Comparison of ENCODE assay signal across 9 mouse cellular contexts in the genomic region with DNA sequence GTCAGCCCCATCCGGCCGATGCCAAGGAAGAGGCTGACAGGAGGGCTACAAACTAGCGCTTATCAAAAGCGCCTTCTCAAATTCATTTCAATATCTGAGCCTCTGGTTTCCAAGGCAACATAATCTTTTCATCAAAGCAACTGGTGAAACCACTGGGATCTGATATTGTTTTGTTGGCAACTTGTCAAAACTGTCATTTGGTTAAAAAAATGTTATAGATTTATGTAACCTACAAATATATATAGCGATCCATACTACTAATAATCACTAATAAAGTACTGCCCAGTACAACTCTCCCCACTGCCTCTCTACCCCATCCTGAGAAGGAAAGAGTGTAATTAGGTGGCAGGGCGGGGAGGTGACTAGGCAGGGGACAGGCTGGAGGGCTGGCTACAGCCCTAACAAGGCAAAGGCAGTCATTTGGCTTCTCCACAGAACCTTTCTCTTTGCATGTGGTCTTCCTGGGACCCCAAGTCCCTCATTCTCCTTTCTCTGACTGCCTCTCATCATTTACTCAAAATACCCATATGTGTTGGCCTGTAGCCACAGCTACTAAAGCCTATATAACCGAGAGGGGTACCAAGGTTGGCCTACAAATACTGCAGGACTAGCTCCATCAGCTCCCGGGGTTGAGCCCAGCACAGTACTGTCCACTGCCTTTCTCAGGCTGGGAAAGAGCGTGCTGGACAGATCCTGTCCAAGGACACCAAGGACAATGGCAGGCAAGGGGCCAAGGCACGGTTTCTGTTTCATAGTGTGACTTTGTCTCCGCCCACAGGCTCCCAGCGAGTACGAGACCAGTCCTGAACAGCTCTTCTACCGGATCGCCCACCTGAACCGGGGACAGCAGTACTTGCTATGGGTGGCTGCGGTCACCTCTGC.
DNase-seq lines count a peak whose midpoint lies in the region; ATAC-seq lines count a peak whose summit lies in the region.
"Had no signal": no experiment of that assay in that cellular context is flagged by ENCODE, and none has a peak within 500 bp of the region (broad histone marks: within the 10 kb centered on the region; RNA-seq: fewer than 3 reads in every experiment).

No protein-coding gene starts in this region.

- H3K9ac ChIP-seq in forebrain, embryonic 11.5 days (ENCODE audit: low read length), result no peak overlapping the region; the same call in 1 of the 2 replicates
- no peak overlapping the region for H3K9ac ChIP-seq in forebrain, embryonic 12.5 days
- 0 out of 2 replicates have a peak overlapping the region, but pooled peaks have one; percentile 5 for H3K9ac ChIP-seq in hindbrain, embryonic 14.5 days
- no peak overlapping the region for H3K9ac ChIP-seq in midbrain, embryonic 15.5 days
- H3K9ac ChIP-seq: neural tube, embryonic 12.5 days had no signal

- 0 out of 2 replicates have a peak, but pooled peaks cover 5% of the 10 kb centered on the region for H3K27me3 ChIP-seq in forebrain, embryonic 10.5 days (ENCODE audit: poor library complexity, severe bottlenecking)
- H3K27me3 ChIP-seq in forebrain, embryonic 11.5 days (ENCODE audit: control insufficient read depth, insufficient read depth, low read length), result no peaks in the 10 kb centered on the region
- H3K27me3 ChIP-seq in forebrain, embryonic 12.5 days, result peaks cover 13% of the 10 kb centered on the region; the same call in 1 of the 2 replicates
- no peaks in the 10 kb centered on the region for H3K27me3 ChIP-seq in hindbrain, embryonic 14.5 days (ENCODE audit: control insufficient read depth, insufficient read depth, low read length)
- no peaks in the 10 kb centered on the region for H3K27me3 ChIP-seq in midbrain, embryonic 15.5 days (replicated peaks)
- H3K27me3 ChIP-seq: neural tube, embryonic 12.5 days had no signal

- H3K27ac ChIP-seq in forebrain, embryonic 10.5 days, result peak overlapping the region; percentile 51; the same call in 1 of the 2 replicates
- H3K27ac ChIP-seq in forebrain, embryonic 11.5 days (ENCODE audit: low read depth, low read length), result no peak overlapping the region
- H3K27ac ChIP-seq in forebrain, embryonic 12.5 days, result peak overlapping the region; percentile 65
- peak overlapping the region; percentile 82 for H3K27ac ChIP-seq in hindbrain, embryonic 14.5 days
- peak overlapping the region; percentile 88 for H3K27ac ChIP-seq in midbrain, embryonic 15.5 days
- H3K27ac ChIP-seq: neural tube, embryonic 12.5 days had no signal

- H3K4me1 ChIP-seq in forebrain, embryonic 10.5 days, result peaks cover 16% of the 10 kb centered on the region
- 0 out of 2 replicates have a peak, but pooled peaks cover 2% of the 10 kb centered on the region for H3K4me1 ChIP-seq in forebrain, embryonic 11.5 days (replicated peaks; ENCODE audit: control insufficient read depth, insufficient read depth, low read length)
- H3K4me1 ChIP-seq in forebrain, embryonic 12.5 days, result peaks cover 22% of the 10 kb centered on the region
- peaks cover 13% of the 10 kb centered on the region for H3K4me1 ChIP-seq in hindbrain, embryonic 14.5 days (replicated peaks; ENCODE audit: control insufficient read depth, insufficient read depth, low read length)
- peaks cover 28% of the 10 kb centered on the region for H3K4me1 ChIP-seq in midbrain, embryonic 15.5 days

- H3K4me2 ChIP-seq in forebrain, embryonic 11.5 days (ENCODE audit: low read depth, low read length, severe bottlenecking), result no peak overlapping the region
- no peak overlapping the region for H3K4me2 ChIP-seq in forebrain, embryonic 12.5 days
- no peak overlapping the region; the same call in 1 of the 2 replicates for H3K4me2 ChIP-seq in hindbrain, embryonic 14.5 days (replicated peaks)
- H3K4me2 ChIP-seq in midbrain, embryonic 15.5 days, result peak overlapping the region; percentile 30
- H3K4me2 ChIP-seq: neural tube, embryonic 12.5 days had no signal

- H3K36me3 ChIP-seq in forebrain, embryonic 10.5 days (replicated peaks), result no peaks in the 10 kb centered on the region
- H3K36me3 ChIP-seq in forebrain, embryonic 11.5 days (ENCODE audit: control insufficient read depth, insufficient read depth, low read length), result no peaks in the 10 kb centered on the region
- no peaks in the 10 kb centered on the region for H3K36me3 ChIP-seq in forebrain, embryonic 12.5 days (replicated peaks)
- H3K36me3 ChIP-seq in hindbrain, embryonic 14.5 days (replicated peaks; ENCODE audit: control insufficient read depth, insufficient read depth), result no peaks in the 10 kb centered on the region; the same call in 1 of the 2 replicates
- H3K36me3 ChIP-seq in midbrain, embryonic 15.5 days (replicated peaks), result no peaks in the 10 kb centered on the region
- H3K36me3 ChIP-seq: neural tube, embryonic 12.5 days had no signal

- H3K9me3 ChIP-seq in forebrain, embryonic 10.5 days, result no peaks in the 10 kb centered on the region
- no peaks in the 10 kb centered on the region for H3K9me3 ChIP-seq in forebrain, embryonic 11.5 days (ENCODE audit: control insufficient read depth, low read length)
- no peaks in the 10 kb centered on the region for H3K9me3 ChIP-seq in forebrain, embryonic 12.5 days
- no peaks in the 10 kb centered on the region for H3K9me3 ChIP-seq in hindbrain, embryonic 14.5 days (ENCODE audit: control insufficient read depth, low read length)
- no peaks in the 10 kb centered on the region for H3K9me3 ChIP-seq in midbrain, embryonic 15.5 days
- H3K9me3 ChIP-seq: neural tube, embryonic 12.5 days had no signal

- no peak for DNase-seq in forebrain, embryonic 10.5 days (ENCODE audit: extremely low spot score, low spot score)
- DNase-seq in forebrain, embryonic 11.5 days (ENCODE audit: low spot score), result no peak
- DNase-seq in Muller cell, postnatal 12 days (ENCODE audit: inconsistent ontology term), result peak; percentile 62
- peak; percentile 68 for DNase-seq in hindbrain, embryonic 14.5 days (ENCODE audit: low spot score)
- no peak for DNase-seq in thymus, postnatal 4 days
- no peak for DNase-seq in frontal cortex, postnatal 36 days (ENCODE audit: low spot score in 2 of 2)

- H3K4me3 ChIP-seq in forebrain, embryonic 10.5 days, result no peak overlapping the region
- no peak overlapping the region for H3K4me3 ChIP-seq in forebrain, embryonic 11.5 days (ENCODE audit: low read depth, low read length)
- H3K4me3 ChIP-seq in forebrain, embryonic 12.5 days (replicated peaks), result no peak overlapping the region
- no peak overlapping the region for H3K4me3 ChIP-seq in hindbrain, embryonic 14.5 days (replicated peaks; ENCODE audit: low read length)
- no peak overlapping the region for H3K4me3 ChIP-seq in midbrain, embryonic 15.5 days
- H3K4me3 ChIP-seq: neural tube, embryonic 12.5 days had no signal

- 72% methylated on average over 17 of the region's 17 CpGs for WGBS in forebrain, embryonic 10.5 days
- 68% methylated on average over 17 of the region's 17 CpGs for WGBS in forebrain, embryonic 11.5 days
- WGBS in forebrain, embryonic 12.5 days, result 64% methylated on average over 17 of the region's 17 CpGs
- WGBS in hindbrain, embryonic 14.5 days, result 52% methylated on average over 17 of the region's 17 CpGs
- WGBS in midbrain, embryonic 15.5 days, result 47% methylated on average over 17 of the region's 17 CpGs

- no peak for ATAC-seq in forebrain, embryonic 11.5 days (replicated peaks; ENCODE audit: low FRiP score)
- ATAC-seq in forebrain, embryonic 12.5 days (ENCODE audit: low FRiP score), result no peak; the same call in 1 of the 2 replicates
- no peak for ATAC-seq in hindbrain, embryonic 14.5 days (ENCODE audit: low FRiP score)
- ATAC-seq in midbrain, embryonic 15.5 days (replicated peaks), result peak; percentile 72

Comparison
In these comparisons a context has a peak if more than half of its experiments do, and no peak if none do; other contexts are left out.
1. DNase-seq: peak in Muller cell, postnatal 12 days (single experiment) and hindbrain, embryonic 14.5 days (single experiment); none in forebrain, embryonic 10.5 days (single experiment), forebrain, embryonic 11.5 days (single experiment), thymus, postnatal 4 days (single experiment) and frontal cortex, postnatal 36 days (0 of 2).